Mouse (Mus musculus) MEL (cell line): ENCODE data around the gene Atg9b.

Experiments used
- CHD2 ChIP-seq: IDR thresholded peaks from 2 replicates; pipeline ENCODE4 v1.6.1; 2011; ENCODE audit warnings: low read length, improper control_type of control experiment
- CTCF ChIP-seq, 3 experiments: IDR thresholded peaks in 2 of 3; conservative IDR thresholded peaks in 1 of 3; 2 replicates each; pipeline ENCODE4 v1.5.1; 2011 to 2012; ENCODE audit warnings: low read length in 3 of 3, low read depth in 2 of 3, mild to moderate bottlenecking in 2 of 3, improper control_type of control experiment in 1 of 3, inconsistent platforms in 1 of 3, mixed read lengths in 1 of 3, moderate library complexity in 1 of 3; ENCODE audit not compliant: control insufficient read depth in 1 of 3, insufficient read depth in 1 of 3, poor library complexity in 1 of 3, severe bottlenecking in 1 of 3
- EP300 ChIP-seq, 2 experiments: IDR thresholded peaks; 2 replicates each; pipeline ENCODE4 v1.6.1; 2011; ENCODE audit warnings: improper control_type of control experiment in 2 of 2, low read length in 2 of 2, low read depth in 1 of 2, mild to moderate bottlenecking in 1 of 2
- ETS1 ChIP-seq: IDR thresholded peaks from 2 replicates; pipeline ENCODE4 v1.6.1; 2012; ENCODE audit warnings: low read depth, mild to moderate bottlenecking, inconsistent platforms, low read length, improper control_type of control experiment, moderate library complexity
- GATA1 ChIP-seq: IDR thresholded peaks from 2 replicates; pipeline ENCODE4 v1.6.1; 2011; ENCODE audit warnings: low read depth, low read length, improper control_type of control experiment
- MYB ChIP-seq: IDR thresholded peaks from 2 replicates; pipeline ENCODE4 v1.6.1; 2011; ENCODE audit warnings: mild to moderate bottlenecking, low read depth, low read length, improper control_type of control experiment
- NRF1 ChIP-seq: IDR thresholded peaks from 2 replicates; pipeline ENCODE4 v1.6.1; 2014; ENCODE audit warnings: low read depth, mild to moderate bottlenecking, inconsistent platforms, low read length, improper control_type of control experiment, moderate library complexity; ENCODE audit not compliant: poor library complexity, insufficient read depth, severe bottlenecking
- TAL1 ChIP-seq: IDR thresholded peaks from 2 replicates; pipeline ENCODE4 v1.6.1; 2012; ENCODE audit warnings: mild to moderate bottlenecking, inconsistent platforms, low read length, moderate library complexity, mixed read lengths
- ZNF384 ChIP-seq: IDR thresholded peaks from 2 replicates; pipeline ENCODE4 v1.6.1; 2012; ENCODE audit warnings: low read depth, mild to moderate bottlenecking, inconsistent platforms, low read length, improper control_type of control experiment

- TF ChIP-seq CHD2, result no peak
- no peak for TF ChIP-seq GATA1
- no peak for TF ChIP-seq MYB
- TF ChIP-seq ETS1, result no peak
- TF ChIP-seq NRF1, result no peak
- TF ChIP-seq TAL1, result no peak
- TF ChIP-seq ZNF384, result no peak
- no peak for TF ChIP-seq CTCF (IDR thresholded peaks at IDR 0.05 in 2 of 3, conservative IDR thresholded peaks at IDR 0.05 in 1 of 3; ENCODE audit: control insufficient read depth in 1 of 3, insufficient read depth in 1 of 3, low read depth in 2 of 3, low read length in 3 of 3, poor library complexity in 1 of 3, severe bottlenecking in 1 of 3)
- TF ChIP-seq EP300 (IDR thresholded peaks at IDR 0.05; ENCODE audit: low read depth in 1 of 2, low read length in 2 of 2), result no peak
These were observed 38.6 kb downstream of the Atg9b start for GRCm38 (mm10) chr5:24353327-24353726.
